Mouse (Mus musculus): ENCODE measurements around the gene Gm21762. TPM values are rescaled to one million over a fixed set of nuclear protein-coding genes. Genes with fewer than 3 reads are reported as not detected.
"Not testable (repeated sequence)": the region's sequence is repeated elsewhere in the genome, so short reads cannot be mapped to it uniquely, and the experiment has no call there.

Gene Gm21762
- not detected in 2 replicates for polyA plus RNA-seq (2012; ENCODE audit: insufficient read depth, insufficient read length, low replicate concordance, missing spikeins)

- H3K4me3 ChIP-seq (ENCODE audit: insufficient read depth, low read depth, low read length); H3K4me1 ChIP-seq (ENCODE audit: control insufficient read depth, insufficient read depth, low read length); H3K27ac ChIP-seq (ENCODE audit: insufficient read depth, low read depth, low read length): not testable (repeated sequence)
- WGBS: no CpG with 5 or more reads among the region's 2 CpGs
These were observed at the start of gene Gm21762 for GRCm38 (mm10) chr13:120215847-120216246. Gene Gm21762, minus strand, starts transcription at chr13:120215947.

GRCm38 (mm10) chr13:120262870-120263269 is 47.1 kb upstream of the Gm21762 start, which contains the start of gene AF067061:
Gene AF067061, plus strand, starts transcription at chr13:120263114.
- WGBS: 81% methylated on average over 2 of the region's 2 CpGs

GRCm38 (mm10) chr13:120259718-120260117 is 44.0 kb upstream of the Gm21762 start:
- WGBS: 74% methylated on average over 3 of the region's 3 CpGs
- not testable (repeated sequence) for H3K4me1 ChIP-seq (ENCODE audit: control insufficient read depth, insufficient read depth, low read length); H3K4me3 ChIP-seq (ENCODE audit: insufficient read depth, low read depth, low read length); H3K27ac ChIP-seq (ENCODE audit: insufficient read depth, low read depth, low read length)

More at GRCm38 (mm10) chr13:120262870-120263269, 47.1 kb upstream of the Gm21762 start, which contains the start of gene AF067061:
- not testable (repeated sequence) for H3K4me3 ChIP-seq (ENCODE audit: insufficient read depth, low read depth, low read length); H3K27ac ChIP-seq (ENCODE audit: insufficient read depth, low read depth, low read length); H3K4me1 ChIP-seq (ENCODE audit: control insufficient read depth, insufficient read depth, low read length)

GRCm38 (mm10) chr13:120258817-120259658 is 43.3 kb upstream of the Gm21762 start:
- not testable (repeated sequence) for H3K4me1 ChIP-seq (ENCODE audit: control insufficient read depth, insufficient read depth, low read length); H3K27ac ChIP-seq (ENCODE audit: insufficient read depth, low read depth, low read length); H3K4me3 ChIP-seq (ENCODE audit: insufficient read depth, low read depth, low read length)
- WGBS: 82% methylated on average over 3 of the region's 3 CpGs

GRCm38 (mm10) chr13:120251208-120251924 is 35.6 kb upstream of the Gm21762 start:
- not testable (repeated sequence) for H3K27ac ChIP-seq (ENCODE audit: insufficient read depth, low read depth, low read length); H3K4me1 ChIP-seq (ENCODE audit: control insufficient read depth, insufficient read depth, low read length); H3K4me3 ChIP-seq (ENCODE audit: insufficient read depth, low read depth, low read length)
- 88% methylated on average over 2 of the region's 3 CpGs for WGBS

GRCm38 (mm10) chr13:120238811-120239210 is 23.1 kb upstream of the Gm21762 start, which contains the start of gene Gm21731:
Gene Gm21731, plus strand, starts transcription at chr13:120239111.
- H3K27ac ChIP-seq (ENCODE audit: insufficient read depth, low read depth, low read length); H3K4me3 ChIP-seq (ENCODE audit: insufficient read depth, low read depth, low read length); H3K4me1 ChIP-seq (ENCODE audit: control insufficient read depth, insufficient read depth, low read length): not testable (repeated sequence)

GRCm38 (mm10) chr13:120232447-120233049 is 16.8 kb upstream of the Gm21762 start:
- not testable (repeated sequence) for H3K4me3 ChIP-seq (ENCODE audit: insufficient read depth, low read depth, low read length); H3K27ac ChIP-seq (ENCODE audit: insufficient read depth, low read depth, low read length)
- WGBS: 79% methylated on average over 13 of the region's 25 CpGs

GRCm38 (mm10) chr13:120231798-120232197 is 16.1 kb upstream of the Gm21762 start:
- WGBS: 94% methylated on average over 17 of the region's 17 CpGs
- not testable (repeated sequence) for H3K4me1 ChIP-seq (ENCODE audit: control insufficient read depth, insufficient read depth, low read length); H3K4me3 ChIP-seq (ENCODE audit: insufficient read depth, low read depth, low read length); H3K27ac ChIP-seq (ENCODE audit: insufficient read depth, low read depth, low read length)

More at GRCm38 (mm10) chr13:120232447-120233049, 16.8 kb upstream of the Gm21762 start:
- not testable (repeated sequence) for H3K4me1 ChIP-seq (ENCODE audit: control insufficient read depth, insufficient read depth, low read length)

GRCm38 (mm10) chr13:120223012-120223659 is 7.4 kb upstream of the Gm21762 start:
- not testable (repeated sequence) for H3K27ac ChIP-seq (ENCODE audit: insufficient read depth, low read depth, low read length)

GRCm38 (mm10) chr13:120220922-120221321 is 5.2 kb upstream of the Gm21762 start:
- WGBS: 81% methylated on average over 5 of the region's 5 CpGs
- H3K4me3 ChIP-seq (ENCODE audit: insufficient read depth, low read depth, low read length); H3K27ac ChIP-seq (ENCODE audit: insufficient read depth, low read depth, low read length); H3K4me1 ChIP-seq (ENCODE audit: control insufficient read depth, insufficient read depth, low read length): not testable (repeated sequence)

More at GRCm38 (mm10) chr13:120223012-120223659, 7.4 kb upstream of the Gm21762 start:
- H3K4me1 ChIP-seq (ENCODE audit: control insufficient read depth, insufficient read depth, low read length); H3K4me3 ChIP-seq (ENCODE audit: insufficient read depth, low read depth, low read length): not testable (repeated sequence)
- WGBS: 93% methylated on average over 16 of the region's 25 CpGs

GRCm38 (mm10) chr13:120196189-120196821 is 19.4 kb downstream of the Gm21762 start:
- H3K4me3 ChIP-seq (ENCODE audit: insufficient read depth, low read depth, low read length); H3K4me1 ChIP-seq (ENCODE audit: control insufficient read depth, insufficient read depth, low read length); H3K27ac ChIP-seq (ENCODE audit: insufficient read depth, low read depth, low read length): not testable (repeated sequence)
- WGBS: 78% methylated on average over 7 of the region's 8 CpGs

- WGBS: 71% methylated on average over 4 of the region's 4 CpGs
- H3K4me1 ChIP-seq (ENCODE audit: control insufficient read depth, insufficient read depth, low read length); H3K27ac ChIP-seq (ENCODE audit: insufficient read depth, low read depth, low read length); H3K4me3 ChIP-seq (ENCODE audit: insufficient read depth, low read depth, low read length): not testable (repeated sequence)
These were observed 43.6 kb downstream of the Gm21762 start, which contains the start of gene Gm21818 for GRCm38 (mm10) chr13:120172133-120172532. Gene Gm21818, plus strand, starts transcription at chr13:120172433.

- WGBS: 54% methylated on average over 5 of the region's 5 CpGs
- not testable (repeated sequence) for H3K4me3 ChIP-seq (ENCODE audit: insufficient read depth, low read depth, low read length); H3K4me1 ChIP-seq (ENCODE audit: control insufficient read depth, insufficient read depth, low read length); H3K27ac ChIP-seq (ENCODE audit: insufficient read depth, low read depth, low read length)
These were observed 47.4 kb downstream of the Gm21762 start for GRCm38 (mm10) chr13:120168301-120168700.
